Mouse (Mus musculus) hindbrain, embryonic 14.5 days (tissue): ENCODE measurements around the gene Mrpl44. TPM values are rescaled to one million over a fixed set of nuclear protein-coding genes. Genes with fewer than 3 reads are reported as not detected.
A peak's percentile ranks its signal among the peaks of the same experiment; 100 is the strongest.

Source experiments
- ATAC-seq: fragments of 200-750 bp; cut with Nextera tagmentation; 2 replicates; pipeline ENCODE4 v1.8.0; 2017; ENCODE audit warnings: moderate number of reproducible peaks, mild to moderate bottlenecking, moderate TSS enrichment, moderate library complexity; ENCODE audit not compliant: low FRiP score
- DNase-seq: peaks from one replicate; pipeline ENCODE4 v3.0.0-alpha.2; 2015; ENCODE audit warnings: low spot score
- H3K27ac ChIP-seq: fragments of 300-500 bp; sonication (generic); 2 replicates; pipeline ENCODE4 v1.5.1; 2014; ENCODE audit warnings: mild to moderate bottlenecking, moderate library complexity
- H3K27me3 ChIP-seq: fragments of 300-500 bp; sonication (generic); 2 replicates; pipeline ENCODE4 v1.6.1; 2014; ENCODE audit warnings: mild to moderate bottlenecking, low read length, mixed read lengths; ENCODE audit not compliant: control insufficient read depth, insufficient read depth
- H3K36me3 ChIP-seq: fragments of 300-500 bp; sonication (generic); replicated peaks from 2 replicates; pipeline ENCODE4 v1.6.1; 2014; ENCODE audit not compliant: control insufficient read depth, insufficient read depth
- H3K4me1 ChIP-seq: fragments of 300-500 bp; sonication (generic); replicated peaks from 2 replicates; pipeline ENCODE4 v1.6.1; 2014; ENCODE audit warnings: antibody characterized with exemption, low read length, mixed read lengths; ENCODE audit not compliant: control insufficient read depth, insufficient read depth
- H3K4me2 ChIP-seq: fragments of 300-500 bp; sonication (generic); replicated peaks from 2 replicates; pipeline ENCODE4 v1.6.1; 2014; ENCODE audit warnings: mild to moderate bottlenecking, moderate library complexity
- H3K4me3 ChIP-seq: fragments of 300-500 bp; sonication (generic); replicated peaks from 2 replicates; pipeline ENCODE4 v1.5.1; 2014; ENCODE audit warnings: mild to moderate bottlenecking, low read length
- H3K9ac ChIP-seq: fragments of 300-500 bp; sonication (generic); 2 replicates; pipeline ENCODE4 v1.6.1; 2014
- H3K9me3 ChIP-seq: fragments of 300-500 bp; sonication (generic); 2 replicates; pipeline ENCODE4 v1.6.1; 2016; ENCODE audit warnings: low read length; ENCODE audit not compliant: control insufficient read depth
- WGBS: fragments of 180-500 bp; shearing (Covaris S2); extraction: QIAGEN DNeasy Blood & Tissue Kit; methylation state at CpG from one replicate; pipeline ENCODE4 v1.1.7; 2014; 5-methylcytosine and 5-hydroxymethylcytosine counted together
- polyA plus RNA-seq: library from polyadenylated mRNA; unstranded; fragments of >200 nt; fragmentation: Nextera tagmentation; extraction: Ambion mirVana; gene quantifications from 2 replicates; pipeline ENCODE4 v1.2.1, GENCODE M21; 2014

The Mrpl44 gene
- polyA plus RNA-seq, 1 experiment from 2014 or later, result 38.9 TPM

- H3K9me3 ChIP-seq, result no peaks in the 10 kb centered on the region
- no peak overlapping the region for H3K27ac ChIP-seq
- no peaks in the 10 kb centered on the region for H3K4me1 ChIP-seq
- ATAC-seq (no peak), DNase-seq (no peak)
- H3K27me3 ChIP-seq, result no peaks in the 10 kb centered on the region
- H3K9ac ChIP-seq, result no peak overlapping the region
- no peak overlapping the region for H3K4me2 ChIP-seq
- 84% methylated on average over 7 of the region's 7 CpGs for WGBS
- no peak overlapping the region for H3K4me3 ChIP-seq
- H3K36me3 ChIP-seq, result no peaks in the 10 kb centered on the region; the same call in 1 of the 2 replicates
These were observed 23.7 kb upstream of the Mrpl44 start for GRCm38 (mm10) chr1:79752015-79752695.

DNA sequence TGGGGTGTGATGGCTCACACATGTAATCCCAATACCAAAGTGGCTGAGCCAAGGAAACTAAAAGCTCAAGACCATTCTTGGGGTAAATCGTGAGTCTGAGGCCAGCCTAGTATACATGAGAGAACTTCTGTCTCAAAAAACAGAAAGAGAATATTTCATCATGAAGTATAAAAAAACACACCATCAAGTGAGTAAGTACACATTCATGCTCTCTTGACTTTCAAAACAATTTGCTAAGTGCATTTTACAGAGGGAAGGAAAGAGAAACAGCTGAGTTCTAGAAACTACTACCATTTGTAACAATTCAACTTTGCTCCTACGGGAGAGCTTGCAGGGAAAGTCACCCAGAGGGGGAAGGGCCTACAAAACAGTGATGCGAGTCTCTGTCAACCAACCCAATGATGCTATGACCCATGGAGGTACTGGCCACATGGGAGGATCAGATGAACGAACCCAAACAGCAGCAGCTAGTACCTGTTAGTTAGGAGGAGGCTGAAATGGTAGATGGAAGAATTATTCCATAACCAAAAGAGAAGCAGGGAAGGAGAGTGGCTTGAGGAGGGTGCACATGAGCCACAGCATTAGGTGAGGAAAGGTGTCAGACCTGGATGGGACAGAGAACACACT lies 23.0 kb upstream of the Mrpl44 start:
- Histone ChIP-seq H3K9ac (no peak overlapping the region), H3K4me2 (no peak overlapping the region), H3K4me3 (no peak overlapping the region), H3K27me3 (no peaks in the 10 kb centered on the region), H3K36me3 (no peaks in the 10 kb centered on the region; the same call in 1 of the 2 replicates), H3K4me1 (no peaks in the 10 kb centered on the region), H3K27ac (no peak overlapping the region), H3K9me3 (no peaks in the 10 kb centered on the region)
- WGBS, result 85% methylated on average over 4 of the region's 4 CpGs
- DNase-seq (no peak), ATAC-seq (no peak)

GRCm38 (mm10) chr1:79753456-79753855 lies 22.4 kb upstream of the Mrpl44 start:
- no peak overlapping the region for H3K4me2 ChIP-seq
- no peak overlapping the region for H3K27ac ChIP-seq
- WGBS, result 95% methylated on average over 3 of the region's 3 CpGs
- H3K4me3 ChIP-seq, result no peak overlapping the region
- no peak for ATAC-seq
- H3K9me3 ChIP-seq, result no peaks in the 10 kb centered on the region
- DNase-seq, result no peak
- H3K4me1 ChIP-seq, result no peaks in the 10 kb centered on the region
- H3K9ac ChIP-seq, result no peak overlapping the region
- no peaks in the 10 kb centered on the region for H3K27me3 ChIP-seq
- no peaks in the 10 kb centered on the region; the same call in 1 of the 2 replicates for H3K36me3 ChIP-seq

GRCm38 (mm10) chr1:79754936-79755335 lies 20.9 kb upstream of the Mrpl44 start:
- Histone ChIP-seq H3K9ac (no peak overlapping the region), H3K36me3 (no peaks in the 10 kb centered on the region; the same call in 1 of the 2 replicates), H3K4me2 (no peak overlapping the region), H3K9me3 (no peaks in the 10 kb centered on the region), H3K4me3 (no peak overlapping the region), H3K27ac (no peak overlapping the region), H3K27me3 (no peaks in the 10 kb centered on the region), H3K4me1 (peaks cover 12% of the 10 kb centered on the region; the same call in 1 of the 2 replicates)
- 91% methylated on average over 3 of the region's 3 CpGs for WGBS
- no peak for DNase-seq
- ATAC-seq, result no peak

DNA sequence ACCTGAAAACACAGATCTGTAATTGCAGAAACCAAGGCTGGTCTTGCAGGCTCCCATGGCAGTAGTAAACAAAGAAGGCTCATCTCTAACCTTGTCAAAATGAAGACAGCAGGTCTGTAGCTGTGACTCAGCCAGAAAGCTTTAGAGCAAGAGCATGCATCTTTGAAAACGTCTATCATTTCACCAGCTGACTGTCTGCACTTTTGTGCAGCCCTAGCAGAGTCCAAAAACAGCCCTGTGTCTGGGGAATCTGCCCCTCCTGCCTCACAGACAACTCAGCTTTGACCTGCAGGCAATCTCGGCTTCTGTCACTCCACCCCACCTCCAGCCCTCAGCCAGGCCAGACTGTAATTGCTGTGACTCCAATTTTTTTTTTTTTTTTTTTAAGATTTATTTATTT lies 20.4 kb upstream of the Mrpl44 start:
- no peak for ATAC-seq
- Histone ChIP-seq H3K27ac (no peak overlapping the region), H3K36me3 (no peaks in the 10 kb centered on the region; the same call in 1 of the 2 replicates), H3K4me3 (no peak overlapping the region), H3K4me1 (peaks cover 15% of the 10 kb centered on the region; the same call in 1 of the 2 replicates), H3K4me2 (no peak overlapping the region), H3K27me3 (no peaks in the 10 kb centered on the region), H3K9ac (no peak overlapping the region), H3K9me3 (no peaks in the 10 kb centered on the region)
- DNase-seq, result no peak
- 60% methylated on average over 2 of the region's 2 CpGs for WGBS

- ATAC-seq, result no peak
These were observed 19.4 kb upstream of the Mrpl44 start for GRCm38 (mm10) chr1:79756417-79756816.

DNA sequence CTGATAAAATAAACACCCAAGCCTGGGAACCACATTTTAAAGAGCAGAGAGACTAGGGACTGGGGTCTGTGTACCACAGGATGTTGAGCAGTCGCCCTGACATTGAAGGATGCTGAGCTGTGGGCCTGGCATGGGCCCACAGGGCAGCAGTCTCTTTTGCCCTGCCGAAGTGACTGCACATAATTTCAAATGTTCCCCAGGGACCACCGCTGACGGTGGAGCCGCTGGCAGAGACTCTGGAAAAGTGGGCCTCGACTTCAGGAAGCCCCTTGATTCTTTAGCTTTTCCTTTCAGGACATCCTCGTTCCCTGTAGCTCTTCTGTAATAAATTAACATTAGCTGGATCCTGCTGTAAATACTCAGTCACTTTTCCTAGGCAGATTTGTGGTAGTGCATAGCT lies 18.7 kb upstream of the Mrpl44 start:
- DNase-seq (no peak), ATAC-seq (no peak)
- no peak overlapping the region for H3K4me3 ChIP-seq
- WGBS, result 57% methylated on average over 7 of the region's 7 CpGs
- no peak overlapping the region for H3K9ac ChIP-seq
- H3K4me1 ChIP-seq, result peaks cover 20% of the 10 kb centered on the region
- no peaks in the 10 kb centered on the region for H3K27me3 ChIP-seq
- no peak overlapping the region for H3K4me2 ChIP-seq
- no peak overlapping the region for H3K27ac ChIP-seq
- no peaks in the 10 kb centered on the region; the same call in 1 of the 2 replicates for H3K36me3 ChIP-seq
- H3K9me3 ChIP-seq, result no peaks in the 10 kb centered on the region

More at GRCm38 (mm10) chr1:79756417-79756816, 19.4 kb upstream of the Mrpl44 start:
- no peak for DNase-seq
- Histone ChIP-seq H3K36me3 (no peaks in the 10 kb centered on the region; the same call in 1 of the 2 replicates), H3K27me3 (no peaks in the 10 kb centered on the region), H3K9ac (no peak overlapping the region), H3K4me3 (no peak overlapping the region), H3K4me2 (no peak overlapping the region), H3K27ac (no peak overlapping the region), H3K4me1 (peaks cover 20% of the 10 kb centered on the region), H3K9me3 (no peaks in the 10 kb centered on the region)
- 96% methylated on average over 5 of the region's 5 CpGs for WGBS

- Histone ChIP-seq H3K36me3 (no peaks in the 10 kb centered on the region), H3K27me3 (no peaks in the 10 kb centered on the region), H3K4me2 (no peak overlapping the region), H3K4me3 (no peak overlapping the region), H3K4me1 (peaks cover 20% of the 10 kb centered on the region), H3K9me3 (no peaks in the 10 kb centered on the region), H3K9ac (no peak overlapping the region), H3K27ac (no peak overlapping the region)
- ATAC-seq (no peak), DNase-seq (no peak)
- 79% methylated on average over 4 of the region's 4 CpGs for WGBS
These were observed 18.2 kb upstream of the Mrpl44 start for GRCm38 (mm10) chr1:79757597-79757996.

DNA sequence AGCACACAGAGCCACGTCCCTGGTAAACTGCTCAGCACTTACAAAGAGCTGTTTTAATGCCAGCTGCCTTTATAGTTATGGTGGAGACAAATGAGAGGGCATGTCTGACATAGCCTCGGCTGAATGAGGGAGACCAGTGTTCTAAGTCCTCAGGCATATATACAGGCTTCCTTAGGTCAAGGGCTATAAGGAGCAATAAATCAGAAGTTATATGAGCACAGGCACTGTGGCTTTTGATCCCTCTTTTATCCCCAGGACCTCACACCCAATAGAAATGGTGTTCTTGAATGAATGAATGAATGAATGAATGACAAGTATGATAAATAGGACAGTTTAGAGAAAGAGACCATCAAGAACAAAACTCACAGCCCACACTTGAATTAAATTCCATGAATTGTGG lies 16.8 kb upstream of the Mrpl44 start:
- 46% methylated on average over 2 of the region's 2 CpGs for WGBS
- Histone ChIP-seq H3K27ac (no peak overlapping the region), H3K27me3 (no peaks in the 10 kb centered on the region), H3K36me3 (no peaks in the 10 kb centered on the region), H3K9me3 (no peaks in the 10 kb centered on the region), H3K4me3 (no peak overlapping the region), H3K9ac (0 out of 2 replicates have a peak overlapping the region, but pooled peaks have one; percentile 30), H3K4me1 (peaks cover 20% of the 10 kb centered on the region), H3K4me2 (peak overlapping the region; percentile 71)
- ATAC-seq, result no peak
- DNase-seq, result no peak
